Mouse (Mus musculus) gastrocnemius, adult 8-10 months (tissue): ENCODE measurements around the gene Asprv1. TPM values are rescaled to one million over a fixed set of nuclear protein-coding genes. Genes with fewer than 3 reads are reported as not detected.
A peak's percentile ranks its signal among the peaks of the same experiment; 100 is the strongest.

Experiments
- DNase-seq, 2 experiments: peaks; one replicate each; pipeline ENCODE4 v3.0.0; 2022; ENCODE audit warnings: low spot score in 2 of 2
- total RNA-seq, 4 experiments: library from RNA; stranded (reverse); gene quantifications; 2 replicates each; pipeline ENCODE4 v1.2.4; 2022

Gene Asprv1
- total RNA-seq, result not detected

DNA sequence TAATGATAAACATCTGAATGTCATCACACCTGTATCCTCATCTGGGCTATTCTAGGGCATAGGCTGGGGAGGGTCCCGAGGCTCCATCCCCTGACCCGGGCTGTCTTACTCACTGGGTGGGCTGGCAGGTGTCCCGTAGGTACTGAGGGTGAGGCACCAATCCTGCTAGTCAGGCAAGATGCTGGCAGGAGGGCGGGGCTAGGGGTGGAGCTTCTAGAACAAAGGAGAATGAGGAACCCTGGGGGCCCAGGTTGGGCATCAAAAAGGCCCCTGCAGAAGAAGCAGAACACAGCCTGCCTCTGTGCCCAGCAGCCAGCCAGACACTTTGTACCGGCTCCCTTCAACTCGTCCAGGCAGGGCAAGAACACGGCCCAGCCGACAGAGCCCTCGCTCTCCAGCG lies at the start of gene Asprv1:
Gene Asprv1, plus strand, starts transcription at position 219 of the 400 bp plus-strand sequence.
- no peak for DNase-seq

DNA sequence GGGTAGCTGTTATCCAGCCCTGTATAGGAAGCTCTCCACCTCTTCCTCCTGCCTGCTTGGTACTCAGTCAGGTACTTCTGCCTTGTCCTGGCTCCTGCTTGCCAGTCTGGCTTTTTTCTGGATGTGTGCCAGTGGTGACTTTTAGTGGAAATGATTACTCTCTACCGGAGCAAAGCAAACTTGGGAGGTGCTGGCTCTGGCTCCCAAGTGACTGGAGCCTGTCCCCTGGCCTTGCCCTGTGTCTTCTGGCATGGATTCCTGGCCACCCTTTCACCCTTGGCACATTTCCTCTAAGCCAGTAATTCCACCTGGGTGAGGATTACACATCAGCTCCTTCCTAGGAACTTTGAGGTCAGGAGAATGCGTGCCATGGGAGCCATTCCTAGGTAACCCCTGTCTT lies 49.6 kb upstream of the Asprv1 start:
- peak in 1 of 2 experiments; percentile 53 for DNase-seq

DNA sequence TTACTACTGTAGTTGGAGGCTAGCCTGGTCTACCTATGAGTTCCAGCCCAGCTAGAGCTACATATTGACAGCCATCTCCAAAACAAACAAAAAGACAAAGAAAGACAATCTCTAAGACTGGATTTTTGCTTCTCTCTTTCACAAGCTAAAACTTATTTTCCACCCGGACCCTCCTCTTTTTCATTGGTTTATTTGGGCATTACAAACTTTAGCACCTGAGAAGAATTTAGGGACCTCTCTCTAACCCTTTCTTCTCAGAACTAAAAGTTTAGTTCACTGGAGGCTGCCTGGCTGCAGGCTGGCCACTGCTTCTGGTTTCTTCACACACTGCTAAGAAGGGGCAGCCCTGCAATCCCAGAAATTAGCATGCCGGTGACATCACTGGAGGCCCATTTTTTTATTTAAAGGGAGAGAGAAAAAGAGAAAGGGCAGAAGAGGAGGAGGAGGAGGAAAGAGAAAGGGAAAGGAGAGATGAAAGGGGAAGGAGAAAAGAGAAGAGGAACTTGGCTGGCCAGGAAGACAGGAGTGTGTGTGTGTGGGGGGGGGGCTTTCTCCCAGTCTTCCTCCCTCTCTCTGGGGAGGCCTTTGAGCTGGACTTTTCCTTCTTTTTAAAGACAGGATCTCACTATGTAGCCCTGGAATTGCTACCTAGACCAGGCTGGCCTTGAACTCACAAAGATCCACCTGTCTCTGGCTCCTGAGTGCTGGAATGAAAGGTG lies 48.7 kb upstream of the Asprv1 start:
- DNase-seq, result no peak

DNA sequence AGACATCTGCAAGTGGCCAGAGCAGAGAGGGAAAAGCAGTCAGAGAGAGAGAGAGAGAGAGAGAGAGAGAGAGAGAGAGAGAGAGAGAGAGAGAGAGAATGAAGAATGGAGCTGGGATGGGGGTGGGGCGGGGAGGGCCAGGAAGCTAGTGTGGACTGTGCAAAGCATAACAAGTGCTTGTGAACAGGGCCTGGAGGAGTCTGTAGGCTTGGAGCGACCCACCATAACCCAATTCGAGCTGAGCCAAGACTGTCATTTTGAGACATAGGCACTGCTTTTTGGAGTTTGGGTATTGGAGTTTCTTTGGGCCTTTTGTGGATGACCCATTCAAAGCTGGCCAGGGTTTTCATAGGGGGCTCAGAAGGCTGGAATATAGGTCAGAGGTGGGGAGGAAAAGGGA lies 48.0 kb upstream of the Asprv1 start:
- no peak for DNase-seq

DNA sequence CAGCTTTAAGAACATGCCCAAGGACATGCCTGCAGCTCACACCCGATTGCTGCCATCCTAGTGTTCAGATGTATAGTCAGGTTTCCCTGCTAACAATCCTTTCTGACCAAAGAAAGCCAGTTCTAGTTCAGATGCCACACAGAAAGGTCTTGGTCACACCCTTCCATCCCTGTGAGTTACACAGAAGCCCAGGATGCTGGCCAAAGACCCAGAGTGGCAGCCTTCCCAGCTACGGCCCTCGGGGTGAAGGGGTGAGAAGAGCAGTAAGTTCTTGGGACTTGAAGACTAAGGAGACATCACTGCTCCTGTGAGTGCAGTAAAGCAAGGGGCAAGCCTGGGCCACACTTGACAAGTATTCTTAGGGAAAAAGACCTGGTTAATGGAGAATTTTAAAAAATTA lies 44.8 kb upstream of the Asprv1 start:
- DNase-seq, result no peak

DNA sequence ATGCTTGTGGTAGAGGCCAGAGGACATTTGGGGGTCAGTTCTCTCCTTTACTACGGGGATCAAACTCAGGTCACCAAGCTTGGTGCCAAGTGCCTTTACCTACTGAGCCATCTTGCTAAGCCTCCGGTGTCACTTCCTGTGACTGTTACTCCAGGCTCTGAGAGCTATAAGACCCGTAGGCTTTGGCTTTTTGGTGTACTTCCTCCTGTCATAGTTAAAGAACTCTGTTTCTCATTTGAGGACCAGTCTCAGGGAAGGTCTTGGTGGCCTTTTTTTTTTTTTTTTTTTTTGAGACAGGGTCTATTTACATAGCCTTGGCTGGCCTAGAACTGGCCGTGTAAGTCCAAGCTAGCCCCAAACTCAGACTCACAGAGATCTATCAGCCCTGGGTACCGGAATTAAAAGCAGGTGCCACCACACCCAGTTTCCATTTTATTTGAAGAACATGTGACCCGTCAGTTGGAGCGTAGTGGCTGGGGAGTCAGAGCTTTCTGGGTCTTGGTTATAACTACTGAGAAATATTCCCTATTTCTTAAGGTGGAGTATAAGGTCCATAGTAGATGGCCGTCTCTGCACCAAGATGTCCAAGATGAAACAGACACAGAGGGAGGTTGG lies 44.3 kb upstream of the Asprv1 start:
- DNase-seq, result no peak

DNA sequence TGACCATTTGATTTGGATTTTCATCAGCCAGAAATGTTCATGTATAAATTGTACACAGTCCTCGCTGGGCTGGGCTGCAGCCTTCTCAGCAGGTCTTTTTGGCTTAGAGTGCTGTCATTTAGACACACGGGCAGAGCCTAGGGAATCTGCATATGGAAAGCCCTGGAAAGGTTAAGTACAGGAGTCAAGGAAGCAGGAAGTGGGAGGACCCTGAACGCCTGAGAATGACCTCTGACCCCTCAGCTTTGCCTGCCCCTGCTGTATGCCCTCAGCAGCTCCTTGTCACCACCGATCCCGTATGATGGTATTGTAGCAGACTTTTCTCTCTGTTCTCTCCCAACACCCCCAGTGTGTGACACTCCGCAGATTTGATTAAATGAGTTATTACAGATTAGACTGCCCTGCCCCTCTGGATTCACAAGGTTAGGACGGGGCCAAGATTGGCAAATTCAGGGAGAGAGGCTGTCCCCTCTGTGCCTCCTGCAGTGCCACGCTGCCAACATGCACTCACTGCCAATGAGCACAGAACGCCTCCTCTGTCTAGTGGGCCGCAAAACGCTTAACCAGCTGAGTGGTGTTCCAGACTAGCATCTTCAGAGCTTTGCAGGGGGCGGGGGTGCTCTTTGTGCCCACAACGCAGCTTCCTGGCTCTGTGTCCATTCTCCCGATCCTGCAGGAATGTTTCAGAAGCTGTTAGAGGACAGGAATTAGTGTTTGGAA lies 43.5 kb upstream of the Asprv1 start:
- peak; percentile 36 to 61 for DNase-seq

DNA sequence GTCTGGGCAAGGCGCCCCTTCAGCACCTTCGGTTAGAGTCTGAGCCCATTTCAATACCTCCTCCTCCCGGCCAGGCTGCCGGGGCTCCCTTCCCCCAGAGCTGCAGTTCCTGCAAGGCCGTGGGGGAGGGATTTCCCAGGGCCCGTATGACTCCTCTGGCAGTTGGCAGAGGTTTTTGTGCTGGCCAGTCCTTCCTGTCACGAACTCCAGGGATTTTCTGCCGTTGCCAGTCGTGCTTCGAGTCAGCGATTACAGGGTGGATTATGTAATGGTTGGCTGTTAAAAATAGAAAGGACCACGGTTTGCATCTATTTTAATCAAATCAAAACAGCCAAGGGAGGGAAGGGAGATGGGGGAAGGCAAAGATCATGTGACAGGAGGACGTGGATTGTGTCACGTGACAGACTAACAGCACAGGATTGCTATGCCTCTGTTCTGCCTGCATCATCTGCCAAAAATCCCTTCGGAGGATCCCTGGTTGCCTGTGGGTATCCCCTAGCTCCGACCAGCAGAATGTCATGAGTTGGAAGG lies 42.8 kb upstream of the Asprv1 start:
- DNase-seq, result peak; percentile 81 to 91

DNA sequence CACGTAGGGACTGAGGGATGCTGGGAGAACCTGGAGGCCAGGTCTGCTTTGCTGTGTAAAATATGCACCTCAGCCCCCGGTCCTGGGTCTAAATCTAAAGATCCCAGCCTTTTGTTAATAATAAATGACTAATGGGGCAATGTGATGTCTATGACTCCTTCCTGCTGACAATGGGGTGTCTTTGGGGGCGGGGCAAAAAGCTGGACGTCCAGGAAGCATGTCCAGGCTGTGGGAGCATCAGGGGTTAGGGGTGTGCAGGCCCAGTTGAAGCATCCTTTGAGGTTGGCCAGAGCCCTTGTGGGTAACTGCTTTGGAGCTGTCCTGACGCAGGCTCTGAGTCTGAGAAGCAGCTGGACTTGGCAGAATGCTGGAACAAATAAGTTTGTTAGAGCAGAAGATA lies 41.9 kb upstream of the Asprv1 start:
- no peak for DNase-seq

DNA sequence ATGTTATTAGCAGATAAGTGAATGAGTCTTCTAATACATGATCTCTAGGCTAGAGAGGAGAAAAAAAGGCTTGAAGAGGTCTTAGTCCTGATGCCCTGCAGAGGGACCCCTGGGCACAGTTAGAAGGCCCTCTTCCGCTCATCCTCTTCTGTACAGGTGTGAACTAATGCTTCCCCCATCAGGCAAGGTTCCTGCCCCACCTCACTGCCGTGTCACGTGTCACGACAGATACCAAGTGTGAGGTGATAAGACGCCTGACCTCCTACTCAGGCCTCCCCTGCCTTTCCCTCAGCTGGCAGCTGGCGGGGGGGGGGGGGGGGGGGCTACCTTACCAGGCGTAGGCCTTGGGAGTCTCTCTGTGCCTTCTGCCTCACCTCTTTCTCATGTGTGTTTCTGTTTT lies 39.5 kb upstream of the Asprv1 start:
- no peak for DNase-seq

DNA sequence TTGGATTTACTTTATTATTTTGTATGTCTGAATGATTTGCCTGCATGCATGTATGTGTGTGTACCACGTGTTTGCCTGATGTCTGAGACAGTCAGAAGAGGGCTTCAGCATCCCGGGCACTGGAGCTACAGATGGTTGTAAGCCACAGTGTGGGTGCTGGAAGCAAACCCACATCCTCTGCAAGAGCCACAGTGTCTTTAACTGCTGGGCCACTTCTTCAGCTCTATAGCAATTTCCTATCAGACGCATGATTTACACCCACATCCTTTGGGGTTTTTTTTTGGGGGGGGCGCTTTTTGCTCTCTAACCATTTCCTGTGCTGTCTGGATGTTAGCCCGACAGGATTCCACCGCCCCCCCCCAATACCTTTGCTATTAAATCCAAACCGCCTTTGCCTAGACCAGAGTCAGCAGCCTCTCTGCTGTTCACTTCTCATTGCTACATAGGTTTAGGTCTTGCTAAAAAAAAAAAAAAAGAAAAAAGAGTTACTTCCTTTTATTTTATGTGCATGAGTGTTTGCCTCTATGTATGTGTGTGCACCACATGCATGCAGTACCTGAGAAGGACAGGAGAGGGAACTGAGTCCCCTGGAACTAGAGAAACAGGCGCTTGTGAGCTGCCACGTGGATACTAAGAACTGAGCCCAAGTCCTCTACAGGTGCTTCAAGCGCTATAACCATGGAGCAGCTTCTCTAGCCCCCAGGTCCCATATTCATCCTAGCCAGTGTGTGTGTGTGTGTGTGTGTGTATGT lies 34.6 kb upstream of the Asprv1 start:
- DNase-seq, result no peak

DNA sequence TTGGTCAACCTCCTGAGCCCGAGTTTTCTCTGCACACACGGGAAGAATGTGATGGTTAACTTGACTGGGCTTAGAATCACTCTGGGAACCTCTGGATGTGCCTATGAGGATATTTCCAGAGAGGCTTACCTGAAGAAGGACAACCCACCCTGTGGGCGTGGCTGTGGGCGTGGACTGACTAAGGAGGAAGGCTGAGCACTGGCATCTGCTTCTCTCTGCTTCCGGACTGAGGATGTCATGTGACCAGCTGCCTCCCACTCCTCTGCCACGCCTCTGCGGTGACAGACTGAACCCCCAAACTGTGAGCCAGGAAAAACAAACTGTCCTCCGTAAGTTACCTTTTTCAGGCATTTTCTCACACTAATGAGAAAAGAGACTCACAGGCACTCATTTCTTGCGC lies 33.3 kb upstream of the Asprv1 start:
- no peak for DNase-seq

DNA sequence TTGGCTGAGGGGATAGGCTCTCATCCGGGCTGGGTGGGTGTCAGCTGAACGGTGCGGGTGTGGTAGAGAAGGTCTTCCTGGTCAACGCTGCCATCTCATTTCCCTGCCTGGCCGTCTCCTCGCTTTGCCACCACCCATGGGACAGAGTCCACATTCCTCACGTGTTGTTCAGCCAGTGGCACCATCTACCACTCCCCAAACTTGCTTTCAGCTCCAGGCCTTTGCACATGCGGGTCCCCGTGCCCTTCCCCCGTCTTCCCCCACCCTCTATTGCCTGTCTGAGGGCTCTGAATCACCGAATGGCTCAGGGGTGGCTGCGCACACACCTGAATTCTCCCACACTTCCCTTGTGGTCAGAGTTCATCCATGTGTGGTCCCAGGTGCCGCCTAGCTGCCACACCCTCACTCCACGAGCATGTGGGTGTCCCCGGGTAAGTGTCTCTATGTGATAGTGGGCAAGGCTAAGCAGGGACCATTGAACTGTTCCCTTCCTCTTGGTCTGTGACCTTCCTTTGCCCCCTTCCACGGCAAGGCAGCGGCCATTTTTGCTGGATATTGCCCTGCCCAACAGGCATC lies 32.0 kb upstream of the Asprv1 start:
- no peak for DNase-seq

DNA sequence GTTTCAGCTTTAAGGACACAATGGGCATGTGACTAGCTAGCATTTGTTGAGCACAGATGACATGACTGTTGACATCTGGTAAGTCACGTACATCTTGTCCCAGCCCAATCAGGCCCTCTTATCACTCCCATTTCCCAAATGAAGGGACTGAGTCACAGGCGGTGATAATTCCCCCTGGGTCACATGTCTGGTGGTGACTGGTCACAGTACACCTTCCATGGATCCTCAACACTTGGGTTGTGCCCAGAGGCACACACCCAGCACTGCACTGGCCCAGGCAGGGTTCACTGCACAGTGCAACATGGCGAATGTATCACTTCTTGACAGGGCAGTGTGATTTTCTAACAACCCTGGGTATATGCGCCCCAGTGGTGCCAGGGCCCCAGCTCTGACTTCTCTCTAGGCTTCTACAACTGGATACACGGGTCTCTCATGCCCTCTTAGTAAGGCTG lies 29.2 kb upstream of the Asprv1 start:
- DNase-seq, result no peak

DNA sequence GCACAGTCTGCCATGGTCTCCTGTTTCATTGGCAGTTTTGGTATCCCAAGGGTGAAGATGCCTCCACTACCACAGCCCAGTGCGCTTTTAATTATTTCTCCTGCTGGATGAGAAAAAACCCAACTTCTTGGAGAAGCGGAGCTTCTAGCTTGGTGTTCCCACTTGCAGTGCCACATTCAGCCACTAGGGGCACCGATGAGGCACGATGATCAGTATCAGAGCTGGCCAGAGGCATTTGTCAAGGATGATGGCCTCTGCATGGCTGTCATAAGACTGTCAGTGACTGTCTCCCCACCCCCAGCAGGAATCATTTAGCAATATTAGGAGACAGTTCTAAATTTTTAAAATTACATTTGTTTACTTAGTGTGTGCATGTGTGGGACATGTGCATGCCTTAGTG lies 28.8 kb upstream of the Asprv1 start:
- DNase-seq, result peak; percentile 71 to 73

DNA sequence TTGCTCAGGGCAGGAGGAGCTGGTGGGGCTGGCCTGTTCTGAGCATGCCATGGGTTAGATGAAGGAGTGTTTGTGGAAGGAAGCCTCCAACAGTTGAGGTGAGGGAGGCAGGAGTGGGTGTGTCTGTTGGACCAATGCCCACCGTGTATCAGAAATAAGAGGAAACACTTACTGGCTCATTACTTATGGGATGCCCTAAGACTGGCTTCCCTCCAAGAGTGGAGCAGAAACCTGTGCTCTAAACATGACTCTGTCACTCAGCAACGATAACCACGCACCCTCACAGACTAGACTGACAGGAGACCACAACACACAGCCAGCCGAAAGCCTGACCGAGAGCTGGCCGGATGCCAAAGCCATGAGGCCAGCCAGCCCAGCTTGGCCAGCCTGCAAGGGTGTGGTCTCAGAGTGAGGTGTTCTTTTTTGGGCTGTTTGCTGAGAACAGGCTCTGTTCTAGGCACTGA lies 28.0 kb upstream of the Asprv1 start:
- DNase-seq, result peak in 1 of 2 experiments; percentile 52

DNA sequence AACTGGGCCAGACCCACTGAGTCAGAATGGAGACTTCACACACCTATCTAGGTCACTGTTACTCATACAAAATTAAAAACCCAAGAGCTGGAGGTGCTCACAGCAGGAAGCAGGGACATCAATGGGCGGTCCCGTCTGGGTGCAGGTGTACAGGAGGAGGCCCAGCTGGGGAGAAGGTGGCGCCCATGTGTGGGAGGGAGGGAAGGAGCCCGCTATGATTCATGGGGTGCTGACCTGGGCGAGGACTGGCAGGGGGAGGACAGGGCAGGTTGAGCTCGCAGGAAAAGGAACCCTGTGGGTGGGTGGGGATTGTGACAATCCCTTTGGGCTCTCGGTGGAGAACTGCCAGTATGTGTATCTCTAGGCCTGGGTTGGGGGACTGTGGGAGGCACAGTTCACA lies 22.7 kb upstream of the Asprv1 start:
- no peak for DNase-seq

DNA sequence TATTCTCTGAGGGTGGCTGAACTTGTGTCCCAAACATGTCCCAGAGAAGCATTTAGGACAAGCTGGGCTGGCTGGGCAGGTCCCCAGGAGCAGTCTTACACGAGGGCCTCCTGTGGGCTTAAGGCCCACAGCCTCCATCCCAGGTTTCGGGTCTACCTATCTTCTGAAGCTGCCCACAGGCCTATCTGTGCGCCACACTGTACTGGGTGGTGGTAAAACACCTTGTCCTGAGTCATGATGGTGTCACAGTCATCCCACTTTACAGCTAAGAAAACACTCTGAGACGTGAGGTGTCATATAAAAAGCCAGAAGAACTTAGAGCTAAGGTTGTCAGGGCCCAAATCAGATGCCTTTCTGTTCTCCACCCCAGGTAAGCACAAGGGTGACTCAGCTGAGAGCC lies 21.7 kb upstream of the Asprv1 start:
- no peak for DNase-seq

DNA sequence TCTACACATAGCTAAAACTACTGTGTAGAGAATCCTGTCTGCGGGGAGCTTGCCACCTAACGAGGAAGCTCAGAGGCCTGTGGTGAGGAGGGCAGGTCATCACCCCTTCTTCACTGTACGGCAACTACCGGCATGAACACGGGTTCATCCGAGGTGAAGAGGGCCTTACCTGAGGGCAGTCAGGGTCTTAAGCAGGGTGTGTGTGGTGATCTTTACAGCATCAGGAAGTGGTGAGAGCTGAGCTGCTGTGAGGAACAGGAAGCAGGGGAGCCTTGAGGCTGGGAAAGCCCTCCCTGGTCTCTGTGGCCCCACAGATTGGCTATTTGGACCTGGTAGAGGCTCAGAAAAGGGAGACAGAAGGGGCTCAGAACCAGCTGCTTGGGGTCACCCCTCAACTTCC lies 20.5 kb upstream of the Asprv1 start:
- no peak for DNase-seq

DNA sequence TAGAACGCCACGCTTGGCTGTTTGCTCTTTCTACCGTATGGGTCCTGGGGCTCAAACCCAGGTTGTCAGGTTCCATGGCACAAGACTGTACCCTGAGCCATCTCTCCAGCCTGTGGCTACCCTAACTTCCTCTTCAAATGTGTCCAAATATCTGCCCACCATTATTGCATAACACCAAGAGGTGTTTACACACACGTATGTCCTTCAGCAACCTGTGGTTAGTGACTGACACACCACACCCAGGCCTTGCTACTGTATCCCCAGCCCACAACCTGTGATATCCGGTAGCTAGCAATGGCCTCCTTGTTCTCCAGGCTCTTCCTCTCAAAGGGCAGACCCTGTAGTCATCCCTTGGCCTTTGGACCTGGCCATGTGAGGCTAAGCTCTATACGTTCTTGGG lies 18.7 kb upstream of the Asprv1 start:
- DNase-seq, result no peak

DNA sequence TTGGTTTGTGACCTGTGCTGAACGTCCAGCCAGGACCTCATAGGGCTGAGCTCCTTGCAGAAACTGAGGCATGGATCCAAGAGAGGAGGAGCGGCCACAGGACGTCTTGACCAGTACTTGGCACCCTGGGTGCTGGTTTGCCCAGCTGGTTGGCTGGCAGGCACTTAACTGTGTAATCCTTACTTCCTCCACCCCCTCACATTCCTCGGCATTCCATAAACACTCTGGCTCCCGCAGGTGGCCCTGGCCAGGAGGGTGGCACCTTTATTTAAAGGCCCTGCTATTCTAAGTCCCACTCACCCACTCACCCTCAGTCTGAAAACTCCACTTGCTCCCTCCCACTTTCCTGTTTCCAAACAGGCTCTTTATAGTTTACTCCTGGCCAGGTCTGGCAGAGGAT lies 17.2 kb upstream of the Asprv1 start:
- DNase-seq, result peak in 1 of 2 experiments; percentile 68
